Mouse (Mus musculus) neural tube, embryonic 12.5 days (tissue): ENCODE measurements around the gene Gm28374. TPM values are rescaled to one million over a fixed set of nuclear protein-coding genes. Genes with fewer than 3 reads are reported as not detected.
"Not testable (repeated sequence)": the region's sequence is repeated elsewhere in the genome, so short reads cannot be mapped to it uniquely, and the experiment has no call there.

Source experiments
- ATAC-seq: fragments of 200-750 bp; cut with Nextera tagmentation; 2 replicates; pipeline ENCODE4 v1.8.0; 2017; ENCODE audit warnings: low read depth, mild to moderate bottlenecking, moderate TSS enrichment, moderate library complexity; ENCODE audit not compliant: low FRiP score
- H3K27ac ChIP-seq: fragments of 300-500 bp; sonication (generic); 2 replicates; pipeline ENCODE4 v1.5.1; 2016
- H3K27me3 ChIP-seq: fragments of 300-500 bp; sonication (generic); replicated peaks from 2 replicates; pipeline ENCODE4 v1.6.1; 2016; ENCODE audit warnings: mild to moderate bottlenecking
- H3K36me3 ChIP-seq: fragments of 300-500 bp; sonication (generic); 2 replicates; pipeline ENCODE4 v1.6.1; 2016; ENCODE audit warnings: mild to moderate bottlenecking
- H3K4me1 ChIP-seq: fragments of 300-500 bp; sonication (generic); 2 replicates; pipeline ENCODE4 v1.6.1; 2016
- H3K4me2 ChIP-seq: fragments of 300-500 bp; sonication (generic); replicated peaks from 2 replicates; pipeline ENCODE4 v1.6.1; 2016; ENCODE audit warnings: mild to moderate bottlenecking
- H3K4me3 ChIP-seq: fragments of 300-500 bp; sonication (generic); 2 replicates; pipeline ENCODE4 v1.5.1; 2016
- H3K9ac ChIP-seq: fragments of 300-500 bp; sonication (generic); 2 replicates; pipeline ENCODE4 v1.6.1; 2016; ENCODE audit warnings: mild to moderate bottlenecking
- H3K9me3 ChIP-seq: fragments of 300-500 bp; sonication (generic); 2 replicates; pipeline ENCODE4 v1.6.1; 2016; ENCODE audit warnings: mild to moderate bottlenecking
- WGBS: fragments of 180-500 bp; shearing (Covaris S2); methylation state at CpG from one replicate; pipeline ENCODE4 v1.1.7; 2016; 5-methylcytosine and 5-hydroxymethylcytosine counted together
- polyA plus RNA-seq: library from polyadenylated mRNA; unstranded; fragments of >200 nt; fragmentation: Nextera tagmentation; extraction: Ambion mirVana; gene quantifications from 2 replicates; pipeline ENCODE4 v1.2.1, GENCODE M21; 2016

The Gm28374 gene
- 2.6 and 3.2 TPM in 2 replicates for polyA plus RNA-seq

DNA sequence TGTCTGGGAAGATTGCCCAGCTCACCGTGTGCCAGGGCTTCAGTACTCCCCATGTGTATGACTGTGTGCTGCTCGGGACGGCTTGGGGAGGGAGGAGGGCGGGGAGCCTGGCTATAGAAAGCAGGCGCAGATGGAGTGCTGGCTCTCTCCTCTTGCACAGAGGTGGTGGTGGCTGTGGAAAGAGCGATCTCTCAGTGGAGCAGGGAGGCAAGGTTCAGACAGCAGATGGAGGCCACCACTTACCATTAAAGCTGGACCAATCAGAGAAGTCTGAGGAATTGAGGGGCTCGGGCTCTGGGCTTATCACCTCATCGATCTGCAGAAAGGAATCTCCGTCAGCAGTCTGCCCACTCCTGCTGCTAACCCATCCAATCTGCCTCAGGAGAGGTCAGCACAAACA, at the start of gene Gm28374:
Gene Gm28374 (minus strand): TSS at position 101 of the 400 bp plus-strand sequence.
- Histone ChIP-seq H3K9me3 (no peaks in the 10 kb centered on the region), H3K27me3 (no peaks in the 10 kb centered on the region), H3K4me3 (no peak within 1 kb of the TSS), H3K36me3 (peaks cover 29% of the 10 kb centered on the region), H3K4me1 (peaks cover 22% of the 10 kb centered on the region), H3K9ac (no peak within 1 kb of the TSS), H3K27ac (no peak within 1 kb of the TSS), H3K4me2 (no peak within 1 kb of the TSS)
- WGBS = 92% methylated on average over 9 of the region's 9 CpGs
- ATAC-seq = no peak

DNA sequence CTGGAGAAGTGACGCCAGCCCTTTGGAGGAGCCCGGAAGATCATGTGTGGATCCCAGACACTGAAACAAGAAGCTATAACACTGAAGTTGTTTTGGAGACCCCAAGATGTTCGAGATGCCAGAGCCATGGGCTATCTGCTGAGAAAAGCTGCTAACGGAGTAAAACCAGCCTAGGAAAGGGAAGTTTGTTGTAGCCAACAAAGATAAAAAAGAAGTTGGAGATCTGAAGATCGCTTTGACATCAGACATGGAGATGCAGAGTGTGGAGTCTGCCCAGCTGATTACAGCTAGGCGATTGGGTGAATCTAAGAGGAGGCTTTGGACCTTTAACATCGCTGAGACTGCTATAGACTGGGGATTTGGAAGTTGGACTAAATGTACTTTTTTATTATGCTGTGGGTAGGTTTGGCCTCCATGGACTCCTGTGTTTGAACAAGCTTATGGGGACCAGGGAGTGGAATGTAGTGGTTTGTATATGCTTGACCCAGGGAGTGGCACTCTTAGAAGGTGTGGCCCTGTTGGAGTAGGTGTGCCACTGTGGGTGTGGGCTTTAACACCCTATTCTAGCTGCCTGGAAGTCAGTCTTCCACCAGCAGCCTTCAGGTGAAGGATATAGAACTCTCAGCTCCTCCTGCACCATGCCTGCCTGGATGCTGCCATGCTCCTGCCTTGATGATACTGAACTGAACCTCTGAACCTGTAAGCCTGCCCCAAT, 48.5 kb upstream of the Gm28374 start:
- ATAC-seq, H3K4me2 ChIP-seq, H3K4me3 ChIP-seq, H3K27me3 ChIP-seq, H3K27ac ChIP-seq, H3K4me1 ChIP-seq, H3K9ac ChIP-seq, H3K9me3 ChIP-seq: not testable (repeated sequence)
- H3K36me3 ChIP-seq = peaks cover 15% of the 10 kb centered on the region
- 82% methylated on average over 7 of the region's 7 CpGs for WGBS

DNA sequence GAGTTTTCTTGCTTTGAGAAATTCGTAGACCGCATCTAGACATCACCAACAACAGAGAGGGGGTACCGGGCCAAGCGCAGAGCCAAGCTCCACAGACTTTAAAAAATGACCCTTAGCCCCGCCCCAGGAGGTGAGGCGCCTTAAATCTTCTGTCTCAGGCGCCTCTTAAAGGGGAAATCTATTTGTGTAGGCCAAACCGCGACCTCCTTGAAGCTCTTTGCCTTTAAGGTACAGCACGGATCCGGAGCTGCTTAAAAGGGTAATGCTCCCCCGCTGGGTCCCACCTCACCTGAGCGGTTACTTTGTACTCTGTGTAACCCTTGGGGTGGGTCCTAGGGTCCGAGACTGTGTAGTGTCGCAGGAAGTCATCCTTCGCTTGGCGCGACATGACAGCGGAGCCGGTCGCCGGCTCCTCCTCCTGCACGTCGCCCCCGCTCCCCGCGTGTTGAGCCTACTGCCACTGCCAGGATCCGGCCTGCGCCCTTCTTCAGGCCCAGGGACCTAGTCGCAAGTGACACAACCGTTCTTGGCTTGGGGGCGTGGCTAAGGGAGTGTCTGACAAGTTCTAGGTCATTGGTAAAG, 45.8 kb upstream of the Gm28374 start, which contains the start of gene Snx15:
Gene Snx15 (minus strand): TSS at position 545 of the 582 bp plus-strand sequence.
- Histone ChIP-seq H3K4me1 (peaks cover 5% of the 10 kb centered on the region; the same call in 1 of the 2 replicates), H3K9me3 (no peaks in the 10 kb centered on the region), H3K36me3 (no peaks in the 10 kb centered on the region), H3K4me2 (peak within 1 kb of the TSS; percentile 70), H3K27me3 (no peaks in the 10 kb centered on the region), H3K9ac (peak within 1 kb of the TSS; percentile 66), H3K4me3 (peak within 1 kb of the TSS; percentile 52), H3K27ac (peak within 1 kb of the TSS; percentile 81)
- peak; percentile 93 for ATAC-seq
- under 1% methylated on average over 32 of the region's 32 CpGs for WGBS

DNA sequence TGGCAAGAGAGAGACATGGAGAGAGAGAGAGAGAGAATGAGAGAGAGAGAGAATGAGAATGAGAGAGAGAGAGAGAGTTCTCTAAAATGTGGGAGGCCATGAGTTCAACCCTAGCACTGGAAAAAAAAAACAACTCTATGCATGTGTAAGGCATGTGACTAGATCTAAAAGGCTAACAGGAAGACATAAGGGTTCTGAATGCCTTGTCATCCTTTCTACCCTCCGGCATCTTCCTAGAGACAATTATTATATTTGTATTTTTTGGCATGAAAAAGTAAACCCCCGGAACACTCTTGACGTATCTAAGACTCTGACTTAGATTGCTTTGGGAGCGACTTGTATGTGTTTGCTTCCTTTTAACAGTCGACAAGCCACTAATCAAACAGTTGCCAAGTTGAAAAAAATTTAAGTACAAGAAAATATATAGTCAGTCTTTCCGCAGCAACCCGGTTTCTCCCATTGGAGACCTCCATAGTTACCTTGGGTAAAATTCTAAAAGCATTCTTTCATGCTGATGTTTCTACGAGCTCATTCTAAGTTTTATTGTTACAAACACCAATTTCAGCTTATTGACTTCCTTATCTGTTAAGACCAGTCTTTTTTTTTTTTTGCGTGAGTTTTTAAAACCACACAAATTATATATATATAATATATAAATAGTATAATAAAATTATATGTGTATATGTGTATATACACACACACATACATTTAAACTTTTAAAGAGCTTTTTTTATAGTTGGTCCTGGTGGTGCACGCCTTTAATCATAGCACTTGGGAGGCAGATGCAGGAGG, 44.9 kb upstream of the Gm28374 start:
- no peaks in the 10 kb centered on the region for H3K27me3 ChIP-seq
- H3K36me3 ChIP-seq = no peaks in the 10 kb centered on the region; the same call in 1 of the 2 replicates
- peaks cover 5% of the 10 kb centered on the region; the same call in 1 of the 2 replicates for H3K4me1 ChIP-seq
- peak overlapping the region; percentile 66; the same call in 1 of the 2 replicates for H3K9ac ChIP-seq
- H3K4me2 ChIP-seq = peak overlapping the region; percentile 70
- 74% methylated on average over 10 of the region's 10 CpGs for WGBS
- no peak overlapping the region for H3K27ac ChIP-seq
- no peaks in the 10 kb centered on the region for H3K9me3 ChIP-seq
- no peak for ATAC-seq
- H3K4me3 ChIP-seq = peak overlapping the region; percentile 52

DNA sequence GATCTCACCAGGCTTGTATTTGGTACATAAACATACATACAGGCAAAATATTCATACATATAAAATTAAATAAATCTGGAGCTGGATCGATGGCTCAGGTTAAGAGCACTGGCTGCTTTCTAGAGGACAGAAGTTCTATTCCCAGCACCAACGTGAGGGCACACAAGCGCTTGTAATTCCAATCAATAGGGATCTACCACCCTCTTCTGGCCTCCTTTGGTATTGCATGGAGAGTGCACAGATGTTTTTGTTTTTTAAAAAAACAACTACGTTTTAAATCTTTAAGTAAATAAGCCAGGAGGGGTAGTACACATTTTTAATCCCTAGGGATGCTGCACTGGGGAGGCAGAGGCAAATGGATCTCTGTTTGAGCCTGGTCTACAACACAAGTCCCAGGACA, 44.2 kb upstream of the Gm28374 start:
- Histone ChIP-seq H3K4me3 (no peak overlapping the region), H3K9me3 (no peaks in the 10 kb centered on the region), H3K27ac (no peak overlapping the region), H3K27me3 (no peaks in the 10 kb centered on the region), H3K4me2 (no peak overlapping the region), H3K36me3 (peaks cover 7% of the 10 kb centered on the region; the same call in 1 of the 2 replicates), H3K9ac (no peak overlapping the region), H3K4me1 (peaks cover 5% of the 10 kb centered on the region; the same call in 1 of the 2 replicates)
- ATAC-seq = no peak
- WGBS = 29% methylated on average over 4 of the region's 4 CpGs

DNA sequence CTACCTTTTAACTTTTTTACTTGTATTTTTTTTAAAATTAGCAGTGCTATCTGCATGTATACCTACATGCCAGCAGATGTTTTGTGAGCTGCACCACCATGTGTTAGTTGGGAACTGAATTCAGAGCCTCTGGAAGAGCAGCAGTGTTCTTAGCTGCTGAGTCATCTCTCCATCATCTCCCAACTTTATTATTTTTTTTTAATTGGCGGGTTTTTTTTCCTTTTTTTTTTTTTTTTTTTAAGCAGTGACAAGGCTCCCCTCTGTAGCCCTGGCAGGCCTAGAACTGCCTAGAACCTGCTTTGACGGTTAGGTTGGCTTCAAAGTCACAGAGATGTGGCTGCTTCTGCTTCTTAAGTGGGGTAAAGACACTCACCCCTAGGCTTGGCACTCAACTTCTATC, 42.8 kb upstream of the Gm28374 start:
- peaks cover 8% of the 10 kb centered on the region; the same call in 1 of the 2 replicates for H3K36me3 ChIP-seq
- H3K9ac ChIP-seq = no peak overlapping the region
- H3K4me1 ChIP-seq = peaks cover 5% of the 10 kb centered on the region; the same call in 1 of the 2 replicates
- H3K9me3 ChIP-seq = no peaks in the 10 kb centered on the region
- WGBS = 85% methylated on average over 2 of the region's 2 CpGs
- H3K4me2 ChIP-seq = no peak overlapping the region
- no peak overlapping the region for H3K4me3 ChIP-seq
- no peak for ATAC-seq
- no peaks in the 10 kb centered on the region for H3K27me3 ChIP-seq
- H3K27ac ChIP-seq = no peak overlapping the region

DNA sequence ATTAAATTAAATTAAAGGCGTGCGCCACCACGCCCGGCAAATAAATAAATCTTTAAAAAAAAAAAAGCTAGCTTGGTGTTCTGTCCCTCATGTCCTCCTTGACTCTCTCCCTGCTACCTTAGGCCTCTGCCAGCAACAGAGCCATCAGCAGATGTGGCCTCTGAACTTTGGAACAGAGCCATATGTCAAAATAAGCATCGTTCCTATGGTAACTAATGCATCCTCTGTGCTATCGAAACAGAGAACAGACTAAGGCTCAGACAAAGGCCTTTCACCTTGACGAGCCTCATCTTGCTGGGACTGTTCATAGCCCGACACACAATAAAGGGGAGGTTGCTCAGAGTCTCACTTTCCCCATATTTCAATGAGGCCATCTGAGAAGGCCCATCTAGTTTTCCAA, 41.3 kb upstream of the Gm28374 start:
- Histone ChIP-seq H3K27me3 (no peaks in the 10 kb centered on the region), H3K9ac (no peak overlapping the region), H3K27ac (no peak overlapping the region), H3K36me3 (peaks cover 8% of the 10 kb centered on the region; the same call in 1 of the 2 replicates), H3K4me1 (peaks cover 11% of the 10 kb centered on the region), H3K4me3 (no peak overlapping the region), H3K4me2 (no peak overlapping the region), H3K9me3 (no peaks in the 10 kb centered on the region)
- ATAC-seq = no peak
- 69% methylated on average over 8 of the region's 8 CpGs for WGBS

DNA sequence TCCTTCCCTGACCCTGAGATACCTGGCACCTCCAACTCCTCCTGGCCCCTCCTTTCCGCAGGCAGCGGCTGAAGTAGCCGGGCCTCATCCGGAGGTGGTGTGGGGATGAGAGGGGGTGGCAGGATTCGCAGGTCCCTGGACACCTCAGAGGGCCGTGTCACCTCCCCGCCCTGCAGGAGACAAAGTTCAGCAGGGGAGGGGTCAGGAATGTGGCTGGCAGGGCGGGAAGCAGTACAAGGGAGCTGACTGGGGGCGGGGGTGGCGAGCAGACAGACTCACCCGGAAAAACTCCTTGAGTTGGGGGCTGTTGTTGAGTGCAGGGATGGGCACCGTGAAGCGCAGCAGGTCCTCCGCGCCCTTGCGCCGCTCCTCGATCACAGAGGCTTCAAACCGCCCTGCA, 39.7 kb upstream of the Gm28374 start:
- H3K4me1 ChIP-seq = peaks cover 20% of the 10 kb centered on the region
- H3K4me3 ChIP-seq = no peak overlapping the region
- H3K4me2 ChIP-seq = no peak overlapping the region; the same call in 1 of the 2 replicates
- no peak for ATAC-seq
- WGBS = 35% methylated on average over 19 of the region's 19 CpGs
- H3K27me3 ChIP-seq = no peaks in the 10 kb centered on the region
- H3K36me3 ChIP-seq = peaks cover 8% of the 10 kb centered on the region; the same call in 1 of the 2 replicates
- H3K9me3 ChIP-seq = no peaks in the 10 kb centered on the region
- no peak overlapping the region for H3K9ac ChIP-seq
- no peak overlapping the region for H3K27ac ChIP-seq

DNA sequence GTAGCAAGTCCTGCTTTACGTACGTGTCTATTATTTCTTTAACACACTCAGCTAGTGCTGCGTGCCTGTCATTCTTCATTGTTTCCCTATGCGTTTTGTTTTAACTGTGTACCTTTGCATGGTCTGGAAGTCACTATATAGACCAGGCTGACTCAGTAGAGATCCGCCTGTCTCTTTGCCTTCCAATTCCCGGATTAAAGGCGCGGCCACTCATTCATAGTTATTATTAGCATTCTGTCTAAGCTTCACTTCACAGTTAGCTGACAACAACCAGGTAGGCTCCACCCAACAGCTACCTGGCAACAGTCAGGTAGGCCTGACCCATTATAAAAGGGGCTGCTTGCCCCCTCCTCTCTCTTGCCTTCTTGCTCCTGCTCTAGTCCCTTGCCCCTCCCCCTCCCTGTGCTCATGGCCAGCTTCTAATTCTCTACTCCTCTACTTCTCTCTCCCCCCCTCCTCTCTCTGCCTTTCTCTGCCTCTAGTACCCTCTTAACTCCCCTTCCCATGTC, 36.7 kb upstream of the Gm28374 start:
- 0 out of 2 replicates have a peak overlapping the region, but pooled peaks have one; percentile 20 for H3K27ac ChIP-seq

DNA sequence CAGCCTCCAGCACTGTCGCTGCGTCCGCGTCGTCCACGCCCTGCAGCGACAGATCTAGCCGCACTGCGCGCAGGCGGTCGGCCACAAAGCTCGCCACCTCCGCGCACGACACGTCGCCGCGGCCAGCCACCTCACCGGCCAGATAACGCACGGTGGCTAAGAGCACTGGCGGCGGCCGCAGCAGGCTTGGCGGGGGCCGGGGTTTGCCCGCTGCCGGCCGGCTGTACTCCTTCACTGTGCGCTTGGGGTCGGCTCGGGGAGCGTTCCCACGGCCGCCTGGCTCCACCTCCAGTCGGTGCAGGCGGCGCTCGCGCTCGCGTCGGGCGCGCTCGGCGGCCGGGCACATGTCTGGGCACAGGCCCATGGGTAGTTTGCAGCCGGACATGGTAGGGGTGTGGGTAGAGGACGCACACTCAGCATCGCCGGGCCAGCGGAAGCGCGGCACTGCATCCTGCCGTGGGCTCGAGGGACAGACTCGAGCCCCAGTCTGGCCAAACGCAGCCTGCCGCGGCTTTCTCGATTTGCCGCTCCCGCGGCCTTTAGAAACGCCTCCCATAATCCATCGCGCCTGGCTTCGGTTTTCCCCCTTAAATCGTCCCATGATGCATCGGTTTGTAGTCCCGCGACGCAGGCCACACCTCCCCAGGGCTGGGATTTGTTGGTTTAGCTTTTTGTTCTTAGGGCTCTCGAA, 36.1 kb upstream of the Gm28374 start, which contains the start of gene Sac3d1:
Gene Sac3d1 (minus strand): TSS at position 665 of the 691 bp plus-strand sequence.
- Histone ChIP-seq H3K4me3 (peak within 1 kb of the TSS; percentile 86), H3K9me3 (no peaks in the 10 kb centered on the region), H3K27ac (peak within 1 kb of the TSS; percentile 86), H3K9ac (peak within 1 kb of the TSS; percentile 92), H3K4me1 (peaks cover 25% of the 10 kb centered on the region), H3K4me2 (peak within 1 kb of the TSS; percentile 95), H3K27me3 (no peaks in the 10 kb centered on the region), H3K36me3 (peaks cover 32% of the 10 kb centered on the region)
- ATAC-seq = peak; percentile 84
- under 1% methylated on average over 77 of the region's 77 CpGs for WGBS

More for the DNA sequence above, 36.7 kb upstream of the Gm28374 start:
- Histone ChIP-seq H3K27me3 (no peaks in the 10 kb centered on the region), H3K9me3 (no peaks in the 10 kb centered on the region), H3K4me3 (peak overlapping the region; percentile 86), H3K36me3 (peaks cover 32% of the 10 kb centered on the region), H3K4me2 (peak overlapping the region; percentile 95), H3K4me1 (peaks cover 25% of the 10 kb centered on the region), H3K9ac (peak overlapping the region; percentile 92; the same call in 1 of the 2 replicates)
- WGBS = 2% methylated on average over 8 of the region's 8 CpGs
- ATAC-seq = peak; percentile 35

DNA sequence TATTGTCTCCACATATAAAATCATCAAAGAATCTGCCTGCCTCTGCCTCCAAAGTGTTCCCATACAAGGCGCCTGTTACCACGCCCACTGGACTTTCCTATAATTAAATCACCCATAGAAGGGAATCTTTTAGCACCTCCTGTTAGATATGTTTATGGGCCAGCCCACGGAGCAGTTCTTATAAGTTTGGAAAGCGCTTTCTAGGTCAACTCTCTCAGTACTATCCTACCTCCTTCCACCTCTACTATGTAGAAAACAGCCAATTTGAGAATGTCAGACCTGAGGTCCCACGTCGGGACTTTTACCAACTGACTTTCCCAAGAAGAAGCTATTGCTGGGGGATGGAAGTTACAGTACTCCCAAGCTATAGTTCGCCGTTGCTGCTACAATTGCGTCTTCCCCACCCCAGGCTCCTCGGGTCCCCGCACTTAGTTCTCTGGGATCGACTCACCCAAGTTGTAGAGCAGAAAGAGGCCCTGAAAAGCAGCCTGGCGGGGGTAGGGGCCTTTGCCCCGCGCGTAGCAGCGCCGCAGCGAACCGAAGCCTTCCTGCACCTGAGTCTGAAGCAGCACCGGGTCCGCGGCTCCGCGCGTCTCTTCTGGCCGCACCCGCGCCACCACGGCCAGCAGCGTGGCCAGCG, 35.4 kb upstream of the Gm28374 start:
- Histone ChIP-seq H3K27ac (peak overlapping the region; percentile 86), H3K4me1 (peaks cover 25% of the 10 kb centered on the region), H3K9ac (peak overlapping the region; percentile 92), H3K27me3 (no peaks in the 10 kb centered on the region), H3K36me3 (peaks cover 34% of the 10 kb centered on the region), H3K4me2 (peak overlapping the region; percentile 95), H3K9me3 (no peaks in the 10 kb centered on the region), H3K4me3 (peak overlapping the region; percentile 86)
- ATAC-seq = no peak; the same call in 1 of the 2 replicates
- 6% methylated on average over 32 of the region's 32 CpGs for WGBS
